Mouse (Mus musculus): ENCODE data around the gene Wnt8b.

Gene Wnt8b

GRCm38 (mm10) chr19:44511451-44512231, 18.4 kb downstream of the Wnt8b start:
- in situ Hi-C loops (cut with MboI), result no loop called here

- in situ Hi-C loops (cut with MboI), result no loop called here
Observed at GRCm38 (mm10) chr19:44512601-44513000, 19.3 kb downstream of the Wnt8b start.

- in situ Hi-C loops (cut with MboI), result no loop called here
Observed at GRCm38 (mm10) chr19:44513054-44513833, 20.0 kb downstream of the Wnt8b start.

- in situ Hi-C loops (cut with MboI), result no loop called here
Observed at GRCm38 (mm10) chr19:44513921-44514482, 20.7 kb downstream of the Wnt8b start.

- in situ Hi-C loops (cut with MboI), result no loop called here
Observed at GRCm38 (mm10) chr19:44514521-44515451, 21.5 kb downstream of the Wnt8b start.

- in situ Hi-C loops (cut with MboI), result no loop called here
Observed at GRCm38 (mm10) chr19:44515769-44516168, 22.5 kb downstream of the Wnt8b start.

- in situ Hi-C loops (cut with MboI), result no loop called here
Observed at GRCm38 (mm10) chr19:44517996-44518768, 24.9 kb downstream of the Wnt8b start.

GRCm38 (mm10) chr19:44519152-44519551, 25.9 kb downstream of the Wnt8b start:
- in situ Hi-C loops (cut with MboI), result no loop called here

- in situ Hi-C loops (cut with MboI), result no loop called here
Observed at GRCm38 (mm10) chr19:44525551-44526205, 32.4 kb downstream of the Wnt8b start.

- in situ Hi-C loops (cut with MboI), result no loop called here
Observed at GRCm38 (mm10) chr19:44530018-44530417, 36.7 kb downstream of the Wnt8b start.

- in situ Hi-C loops (cut with MboI), result no loop called here
Observed at GRCm38 (mm10) chr19:44535376-44535775, 42.1 kb downstream of the Wnt8b start.

GRCm38 (mm10) chr19:44537416-44537815, 44.1 kb downstream of the Wnt8b start:
- in situ Hi-C loops (cut with MboI), result no loop called here

- in situ Hi-C loops (cut with MboI), result loop anchor here (10.0 kb wide), 1 partner anchor 178 kb away; no protein-coding TSS in a partner anchor
Observed at GRCm38 (mm10) chr19:44542694-44543178, 49.5 kb downstream of the Wnt8b start.

- in situ Hi-C loops (cut with MboI), result loop anchor here (10.0 kb wide), 1 partner anchor 180 kb away; no protein-coding TSS in a partner anchor
Observed at GRCm38 (mm10) chr19:44544372-44544771, 51.1 kb downstream of the Wnt8b start.

GRCm38 (mm10) chr19:44544775-44545174, 51.5 kb downstream of the Wnt8b start:
- in situ Hi-C loops (cut with MboI), result loop anchor here (10.0 kb wide), 1 partner anchor 180 kb away; no protein-coding TSS in a partner anchor

GRCm38 (mm10) chr19:44545321-44546041, 52.2 kb downstream of the Wnt8b start, which contains the start of gene Sec31b:
Gene Sec31b (minus strand): TSS chr19:44545864.
- in situ Hi-C loops (cut with MboI), result loop anchor here (10.0 kb wide), 1 partner anchor 181 kb away; no protein-coding TSS in a partner anchor

- in situ Hi-C loops (cut with MboI), result no loop called here
Observed at GRCm38 (mm10) chr19:44552731-44553130, 59.5 kb downstream of the Wnt8b start, which contains the start of gene Gm20538. Gene Gm20538 (minus strand): TSS chr19:44552831.

GRCm38 (mm10) chr19:44553286-44553685, 60.0 kb downstream of the Wnt8b start:
- in situ Hi-C loops (cut with MboI), result no loop called here

- in situ Hi-C loops (cut with MboI), result no loop called here
Observed at GRCm38 (mm10) chr19:44554490-44554860, 61.2 kb downstream of the Wnt8b start.

Data from mature B cell (primary cell).